Mouse (Mus musculus) megakaryocyte, embryonic 14.5 days (primary cell): ENCODE measurements at regions not wholly inside any gene's neighbourhood (a gene's known extent, or its start where the extent isn't known, plus 50 kb on each side); places are given as distances from the start of the nearest gene placed in this dataset.

Source experiments
- FLI1 ChIP-seq: IDR thresholded peaks from 2 replicates; pipeline ENCODE4 v1.6.1; 2012; ENCODE audit warnings: low read length, inconsistent platforms, mixed read lengths
- GATA1 ChIP-seq: IDR thresholded peaks from 3 replicates; pipeline ENCODE4 v1.6.1; 2012; ENCODE audit warnings: mixed read lengths, low read length, inconsistent platforms, borderline replicate concordance

DNA sequence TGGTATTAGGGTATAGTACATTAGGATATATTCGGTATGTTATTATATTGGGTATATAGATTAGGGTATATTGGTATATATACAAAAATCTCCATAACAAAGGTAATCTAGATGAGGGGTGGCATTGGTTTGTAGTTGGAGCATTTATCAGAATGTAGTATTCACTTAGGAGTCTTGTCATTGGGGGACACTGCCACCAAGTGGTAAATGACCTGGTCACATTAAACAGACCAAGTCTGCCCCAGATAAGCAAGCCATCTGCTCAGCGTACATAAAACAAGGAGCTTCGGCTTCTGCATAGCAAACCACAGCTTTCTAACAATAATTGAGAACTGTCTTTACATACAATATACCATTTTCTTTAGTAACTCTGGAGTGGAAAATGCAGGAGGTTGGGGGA lies 156.9 kb downstream of the Map2k4 start:
- TF ChIP-seq FLI1, result no peak
- no peak for TF ChIP-seq GATA1
